Mouse (Mus musculus) heart, postnatal 14 days (tissue): ENCODE data around the gene Olfr1370. TPM values are rescaled to one million over a fixed set of nuclear protein-coding genes. Genes with fewer than 3 reads are reported as not detected.
A peak's percentile ranks its signal among the peaks of the same experiment; 100 is the strongest.
"Not testable (repeated sequence)": the region's sequence is repeated elsewhere in the genome, so short reads cannot be mapped to it uniquely, and the experiment has no call there.

Experiments
- DNase-seq, 2 experiments: peaks; one replicate each; pipeline ENCODE4 v3.0.0; 2021 to 2022
- intact Hi-C: fragments of 180-260 bp; cut with DNase I; formaldehyde crosslinking; loops from one replicate; pipeline ENCODE4 v1.15.1; 2025
- long read RNA-seq, 2 experiments: library from polyadenylated mRNA; stranded (forward); transcript quantifications; one replicate each; pipeline ENCODE4 v2.0.0; 2021
- total RNA-seq, 2 experiments: library from RNA; stranded (reverse); gene quantifications; 2 replicates each; pipeline ENCODE4 v1.2.3; 2021

Gene Olfr1370
- total RNA-seq = not detected
- long read RNA-seq, experiment 1 = 0 reads
- long read RNA-seq, experiment 2 = 0 reads

- intact Hi-C loops = no loop called here
- no peak for DNase-seq
Measured at GRCm38 (mm10) chr13:21074847-21075246, at the start of gene Olfr1370. Gene Olfr1370 (minus strand): TSS chr13:21074947.

- intact Hi-C loops = no loop called here
- no peak for DNase-seq
Measured at GRCm38 (mm10) chr13:21114121-21114520, 39.4 kb upstream of the Olfr1370 start.

- intact Hi-C loops, DNase-seq: not testable (repeated sequence)
Measured at GRCm38 (mm10) chr13:21111183-21111582, 36.4 kb upstream of the Olfr1370 start, which contains the start of gene Olfr1369-ps1. Gene Olfr1369-ps1 (plus strand): TSS chr13:21111483.

- intact Hi-C loops = no loop called here
- no peak for DNase-seq
Measured at GRCm38 (mm10) chr13:21110441-21110840, 35.7 kb upstream of the Olfr1370 start.

GRCm38 (mm10) chr13:21109759-21110158 is 35.0 kb upstream of the Olfr1370 start:
- DNase-seq = no peak
- intact Hi-C loops = no loop called here

- DNase-seq = peak in 1 of 2 experiments; percentile 1
- intact Hi-C loops = no loop called here
Measured at GRCm38 (mm10) chr13:21082686-21083085, 7.9 kb upstream of the Olfr1370 start.

- no peak for DNase-seq
- intact Hi-C loops = no loop called here
Measured at GRCm38 (mm10) chr13:21066021-21066420, 8.7 kb downstream of the Olfr1370 start.

GRCm38 (mm10) chr13:21050118-21050517 is 24.6 kb downstream of the Olfr1370 start:
- no peak for DNase-seq
- intact Hi-C loops = no loop called here

- intact Hi-C loops = no loop called here
- DNase-seq = no peak
Measured at GRCm38 (mm10) chr13:21040589-21041199, 34.1 kb downstream of the Olfr1370 start.

- DNase-seq = no peak
- intact Hi-C loops = loop anchor here (2.0 to 5.0 kb wide), 3 partner anchors 94 to 739 kb away; no protein-coding TSS in a partner anchor
Measured at GRCm38 (mm10) chr13:21035981-21036380, 38.8 kb downstream of the Olfr1370 start.

GRCm38 (mm10) chr13:21035011-21035410 is 39.7 kb downstream of the Olfr1370 start:
- DNase-seq = no peak
- intact Hi-C loops = loop anchor here (2.0 to 5.0 kb wide), 3 partner anchors 93 to 738 kb away; no protein-coding TSS in a partner anchor

GRCm38 (mm10) chr13:21033176-21033575 is 41.6 kb downstream of the Olfr1370 start:
- intact Hi-C loops = no loop called here
- DNase-seq = no peak

GRCm38 (mm10) chr13:21024831-21025230 is 49.9 kb downstream of the Olfr1370 start:
- intact Hi-C loops = no loop called here
- no peak for DNase-seq

Other genes with a start within 250 kb of the Olfr1370 start
- not detected for gene Olfr1369-ps1, start 36.5 kb upstream of the Olfr1370 start, total RNA-seq
- not detected for gene Olfr263, start 54.7 kb upstream of the Olfr1370 start, total RNA-seq
- gene Olfr1368, start 70.9 kb upstream of the Olfr1370 start, total RNA-seq = not detected
- 10 to 100 TPM; 22.3 to 22.7 TPM for gene Trim27, start 104.5 kb upstream of the Olfr1370 start, total RNA-seq
- gene Gpx5, start 217.8 kb upstream of the Olfr1370 start, total RNA-seq = not detected
- gene Gpx6, start 237.2 kb upstream of the Olfr1370 start, total RNA-seq = not detected